Mouse (Mus musculus): Measurements from ENCODE around the gene Ccni.

DNA sequence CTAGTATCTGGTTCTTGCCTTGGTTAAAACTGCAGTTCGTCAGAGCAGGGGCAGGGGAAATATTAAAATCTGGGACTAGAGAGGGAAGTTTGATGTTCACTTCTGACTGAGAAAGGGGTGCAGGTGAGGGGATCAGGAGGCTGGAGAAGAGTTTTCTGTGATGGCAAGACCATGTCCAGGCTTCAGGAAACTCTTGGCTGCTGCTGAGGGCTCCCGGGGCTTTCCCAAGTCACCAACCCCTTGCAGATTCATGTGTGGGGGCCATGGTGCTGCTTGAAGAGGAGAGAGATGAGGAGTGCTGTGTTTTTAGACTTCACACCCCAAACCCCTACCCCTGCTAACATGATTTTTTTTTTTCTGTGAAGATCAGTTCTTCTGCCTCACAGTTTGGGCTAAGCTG, 28.3 kb upstream of the Ccni start:
- no peak for TF ChIP-seq POLR2A (IDR thresholded peaks at IDR 0.05; ENCODE audit: low read depth, low read length)
- TF ChIP-seq ZNF384 (IDR thresholded peaks at IDR 0.05; ENCODE audit: low read depth, low read length), result no peak
- TF ChIP-seq ZC3H11A (IDR thresholded peaks at IDR 0.05; ENCODE audit: low read depth, low read length), result no peak
- TF ChIP-seq CTCF (conservative IDR thresholded peaks at IDR 0.05 in 1 of 2, IDR thresholded peaks at IDR 0.05 in 1 of 2; ENCODE audit: low read depth in 2 of 2, low read length in 2 of 2), result no peak
- TF ChIP-seq EP300 (IDR thresholded peaks at IDR 0.05; ENCODE audit: low read length), result no peak
- TF ChIP-seq ETS1 (conservative IDR thresholded peaks at IDR 0.05; ENCODE audit: low read depth, low read length), result no peak
- no peak for TF ChIP-seq JUN (IDR thresholded peaks at IDR 0.05; ENCODE audit: insufficient read depth, low read depth, low read length)
- TF ChIP-seq NELFE (IDR thresholded peaks at IDR 0.05; ENCODE audit: low read depth, low read length), result no peak
- TF ChIP-seq MAX (IDR thresholded peaks at IDR 0.05; ENCODE audit: low read length), result no peak
- no peak for TF ChIP-seq KAT2A (IDR thresholded peaks at IDR 0.05; ENCODE audit: insufficient replicate concordance, low read length)

Measured in CH12.LX (cell line).